Mouse (Mus musculus) heart, embryonic 11.5 days (tissue): ENCODE results near the gene Slc24a4. TPM values are rescaled to one million over a fixed set of nuclear protein-coding genes. Genes with fewer than 3 reads are reported as not detected.

Experiments
- ATAC-seq: fragments of 200-750 bp; cut with Nextera tagmentation; replicated peaks from 2 replicates; pipeline ENCODE4 v1.8.0; 2017; ENCODE audit warnings: moderate library complexity; ENCODE audit not compliant: insufficient number of reproducible peaks, low FRiP score, low TSS enrichment
- H3K27ac ChIP-seq: fragments of 300-500 bp; sonication (generic); 2 replicates; pipeline ENCODE4 v1.5.1; 2014; ENCODE audit warnings: mild to moderate bottlenecking, low read depth, low read length
- H3K27me3 ChIP-seq: fragments of 300-500 bp; sonication (generic); 2 replicates; pipeline ENCODE4 v1.6.1; 2014; ENCODE audit warnings: mild to moderate bottlenecking, low read length, mixed read lengths; ENCODE audit not compliant: control insufficient read depth, insufficient read depth
- H3K36me3 ChIP-seq: fragments of 300-500 bp; sonication (generic); 2 replicates; pipeline ENCODE4 v1.6.1; 2014; ENCODE audit warnings: mild to moderate bottlenecking, low read length, moderate library complexity, mixed read lengths; ENCODE audit not compliant: control insufficient read depth, insufficient read depth
- H3K4me1 ChIP-seq: fragments of 300-500 bp; sonication (generic); 2 replicates; pipeline ENCODE4 v1.6.1; 2014; ENCODE audit warnings: low read length; ENCODE audit not compliant: control insufficient read depth, insufficient read depth
- H3K4me2 ChIP-seq: fragments of 300-500 bp; sonication (generic); 2 replicates; pipeline ENCODE4 v1.6.1; 2014; ENCODE audit warnings: mild to moderate bottlenecking, moderate library complexity
- H3K4me3 ChIP-seq: fragments of 300-500 bp; sonication (generic); 2 replicates; pipeline ENCODE4 v1.5.1; 2014; ENCODE audit warnings: low read depth, low read length
- H3K9ac ChIP-seq: fragments of 300-500 bp; sonication (generic); 2 replicates; pipeline ENCODE4 v1.6.1; 2014; ENCODE audit warnings: mild to moderate bottlenecking, low read depth, low read length, moderate library complexity
- H3K9me3 ChIP-seq: fragments of 300-500 bp; sonication (generic); replicated peaks from 2 replicates; pipeline ENCODE4 v1.6.1; 2016; ENCODE audit warnings: low read length; ENCODE audit not compliant: control insufficient read depth
- WGBS: fragments of 180-500 bp; shearing (Covaris S2); extraction: QIAGEN DNeasy Blood & Tissue Kit; methylation state at CpG from one replicate; pipeline ENCODE4 v1.1.7; 2014; ENCODE audit not compliant: insufficient replicate concordance; 5-methylcytosine and 5-hydroxymethylcytosine counted together
- polyA plus RNA-seq: library from polyadenylated mRNA; unstranded; fragments of >200 nt; fragmentation: Nextera tagmentation; extraction: Ambion mirVana; gene quantifications from 2 replicates; pipeline ENCODE4 v1.2.1, GENCODE M21; 2014

The Slc24a4 gene
- polyA plus RNA-seq, 1 experiment from 2014 or later: 1.8 TPM

DNA sequence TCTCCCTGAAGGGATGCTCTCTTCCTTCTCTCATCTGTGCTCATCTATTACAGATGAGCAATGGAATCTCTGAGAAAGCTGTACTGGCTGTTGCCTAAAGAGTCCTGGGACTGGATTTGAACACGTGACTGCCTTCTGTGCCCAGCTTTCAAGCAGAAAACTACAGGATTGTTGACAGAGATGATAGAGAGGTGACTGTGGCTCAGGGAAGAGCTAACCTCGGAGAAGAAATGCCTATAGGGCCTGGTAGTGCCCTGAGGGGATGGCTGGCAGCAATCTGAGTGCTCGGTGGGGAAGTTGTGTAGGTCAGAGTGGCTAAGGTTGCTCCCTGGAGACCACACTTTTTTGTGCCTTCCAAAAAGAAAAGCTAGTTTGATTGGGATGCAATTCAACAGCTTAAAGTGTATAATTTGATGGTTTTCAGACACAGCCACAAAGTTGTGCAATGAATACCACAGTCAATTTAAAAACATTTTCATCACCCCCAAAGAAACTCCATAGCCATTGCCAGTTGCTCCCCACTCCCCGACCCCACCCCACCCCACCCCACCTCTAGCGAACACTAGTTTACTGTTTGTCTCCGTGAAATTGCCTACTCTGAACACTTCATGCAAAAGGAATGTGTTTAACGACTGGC is 152.5 kb downstream of the Slc24a4 start:
- no peak overlapping the region for H3K27ac ChIP-seq
- no peak for ATAC-seq
- peaks cover 20% of the 10 kb centered on the region for H3K4me1 ChIP-seq
- no peak overlapping the region for H3K9ac ChIP-seq
- no peak overlapping the region; the same call in 1 of the 2 replicates for H3K4me2 ChIP-seq
- peaks cover 3% of the 10 kb centered on the region; the same call in 1 of the 2 replicates for H3K9me3 ChIP-seq
- no peaks in the 10 kb centered on the region for H3K27me3 ChIP-seq
- 0 out of 2 replicates have a peak, but pooled peaks cover 2% of the 10 kb centered on the region for H3K36me3 ChIP-seq
- WGBS: 52% methylated on average over 7 of the region's 7 CpGs
- no peak overlapping the region for H3K4me3 ChIP-seq

DNA sequence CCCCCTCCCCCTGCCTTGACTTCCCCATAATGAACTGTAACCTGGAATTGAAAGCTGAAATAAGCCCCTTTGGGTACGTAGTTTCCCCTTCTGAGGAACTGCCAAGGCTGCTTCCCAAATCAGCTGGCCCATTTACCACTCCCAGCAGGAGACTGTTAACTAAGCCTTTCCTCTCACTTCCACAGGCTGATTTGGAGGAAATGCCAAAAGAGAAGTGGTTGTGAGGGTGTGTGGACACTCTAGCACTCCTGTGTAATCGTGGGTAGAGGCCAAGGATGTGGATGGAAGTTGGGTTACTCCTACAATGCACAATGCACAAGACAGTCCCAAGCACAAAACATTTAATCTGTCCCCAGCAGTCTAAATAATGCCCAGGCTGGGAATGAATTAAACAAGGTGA is 153.6 kb downstream of the Slc24a4 start:
- no peak overlapping the region for H3K9ac ChIP-seq
- ATAC-seq: no peak
- peak overlapping the region; percentile 90 for H3K4me2 ChIP-seq
- 0 out of 2 replicates have a peak, but pooled peaks cover 2% of the 10 kb centered on the region for H3K36me3 ChIP-seq
- WGBS: 51% methylated on average over 2 of the region's 2 CpGs
- H3K9me3 ChIP-seq: peaks cover 3% of the 10 kb centered on the region; the same call in 1 of the 2 replicates
- H3K4me1 ChIP-seq: peaks cover 31% of the 10 kb centered on the region
- peak overlapping the region; percentile 66; the same call in 1 of the 2 replicates for H3K4me3 ChIP-seq
- no peaks in the 10 kb centered on the region for H3K27me3 ChIP-seq
- H3K27ac ChIP-seq: no peak overlapping the region

DNA sequence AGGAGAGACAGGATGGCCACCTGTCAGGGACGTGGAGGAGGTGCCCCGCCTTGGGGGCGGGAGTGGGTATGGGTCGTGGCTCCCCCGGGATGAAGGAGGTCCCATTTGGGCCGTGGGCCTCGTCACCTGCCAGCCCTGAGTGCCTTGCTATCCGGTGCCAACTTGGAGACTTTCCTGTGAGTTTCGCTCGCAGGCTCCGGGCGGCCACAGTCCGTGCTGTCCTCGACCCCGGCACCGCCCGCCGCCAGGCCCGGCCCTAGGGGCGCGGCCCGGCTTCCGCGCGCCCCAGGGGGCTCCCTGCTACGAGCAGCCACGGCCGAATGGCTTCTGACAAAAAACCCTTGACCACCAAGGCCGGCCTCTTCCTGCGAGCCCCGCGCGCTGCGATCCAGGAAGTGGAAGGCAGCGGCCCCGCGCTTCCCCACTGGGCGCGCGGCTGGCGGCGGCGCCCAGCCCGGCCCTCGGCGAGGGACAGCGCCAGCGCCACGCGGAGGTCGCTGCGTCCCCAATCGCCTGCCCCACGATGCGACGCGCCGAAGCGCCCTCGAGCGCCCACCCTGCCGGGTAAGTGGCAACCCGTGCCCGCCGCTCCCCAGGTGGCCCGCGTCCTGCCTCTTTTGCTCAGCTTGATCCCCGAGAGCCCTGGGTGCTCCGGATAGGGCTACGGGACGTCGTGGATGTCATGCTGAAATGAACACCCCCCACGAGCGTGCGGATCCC is 154.4 kb downstream of the Slc24a4 start, which contains the start of gene Rin3:
TSS of gene Rin3 (plus strand) at position 286 of the 720 bp plus-strand sequence.
- peaks cover 37% of the 10 kb centered on the region for H3K4me1 ChIP-seq
- H3K36me3 ChIP-seq: 0 out of 2 replicates have a peak, but pooled peaks cover 2% of the 10 kb centered on the region
- H3K9me3 ChIP-seq: peaks cover 3% of the 10 kb centered on the region; the same call in 1 of the 2 replicates
- peak within 1 kb of the TSS; percentile 90 for H3K4me2 ChIP-seq
- peak within 1 kb of the TSS; percentile 66 for H3K4me3 ChIP-seq
- H3K27me3 ChIP-seq: no peaks in the 10 kb centered on the region
- peak within 1 kb of the TSS; percentile 71 for H3K27ac ChIP-seq
- 1% methylated on average over 68 of the region's 75 CpGs for WGBS
- peak; percentile 22; the same call in 1 of the 2 replicates for ATAC-seq
- peak within 1 kb of the TSS; percentile 89 for H3K9ac ChIP-seq

DNA sequence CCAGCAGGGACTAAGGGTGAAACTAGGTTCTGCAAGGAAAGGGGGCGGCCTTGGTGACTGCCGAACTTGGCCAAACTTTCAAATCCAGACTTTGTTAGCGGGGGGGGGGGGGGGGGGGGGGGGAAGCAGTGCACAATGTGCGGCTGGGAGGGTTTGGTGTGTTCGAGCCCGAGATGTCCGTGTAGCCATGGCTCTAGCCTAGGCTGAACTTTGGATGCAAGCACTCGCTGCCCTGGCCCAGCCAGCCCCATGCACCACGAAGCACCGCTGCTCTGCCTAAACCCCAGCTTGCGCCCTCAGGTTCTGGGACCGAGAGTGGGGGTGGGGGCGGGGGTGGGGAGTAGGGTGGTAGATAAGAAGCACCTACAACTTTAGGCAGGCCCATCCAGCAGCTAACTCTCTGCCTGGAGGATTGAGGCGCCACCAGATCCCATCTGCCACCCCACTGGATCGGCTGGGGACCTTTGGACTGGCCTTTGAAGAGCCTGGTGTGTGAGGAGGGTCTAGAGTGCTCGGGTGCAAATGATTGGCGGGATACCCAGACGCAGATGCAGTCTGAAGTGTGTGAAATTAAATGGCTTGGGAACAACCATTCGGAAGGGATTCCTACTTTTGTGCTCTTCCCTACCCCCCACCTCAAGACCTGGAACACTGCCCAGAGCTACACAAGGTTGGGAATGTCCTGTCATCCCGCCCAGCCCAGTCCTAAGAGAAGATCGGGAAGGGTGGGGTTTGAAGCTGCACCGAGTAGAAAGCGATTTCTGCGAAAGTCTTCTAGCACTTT is 155.1 kb downstream of the Slc24a4 start:
- H3K27me3 ChIP-seq: no peaks in the 10 kb centered on the region
- no peaks in the 10 kb centered on the region for H3K9me3 ChIP-seq
- 3% methylated on average over 21 of the region's 24 CpGs for WGBS
- peak overlapping the region; percentile 66 for H3K4me3 ChIP-seq
- ATAC-seq: peak; percentile 71
- peak overlapping the region; percentile 89 for H3K9ac ChIP-seq
- peak overlapping the region; percentile 90 for H3K4me2 ChIP-seq
- H3K4me1 ChIP-seq: peaks cover 41% of the 10 kb centered on the region
- H3K36me3 ChIP-seq: no peaks in the 10 kb centered on the region
- H3K27ac ChIP-seq: peak overlapping the region; percentile 71

DNA sequence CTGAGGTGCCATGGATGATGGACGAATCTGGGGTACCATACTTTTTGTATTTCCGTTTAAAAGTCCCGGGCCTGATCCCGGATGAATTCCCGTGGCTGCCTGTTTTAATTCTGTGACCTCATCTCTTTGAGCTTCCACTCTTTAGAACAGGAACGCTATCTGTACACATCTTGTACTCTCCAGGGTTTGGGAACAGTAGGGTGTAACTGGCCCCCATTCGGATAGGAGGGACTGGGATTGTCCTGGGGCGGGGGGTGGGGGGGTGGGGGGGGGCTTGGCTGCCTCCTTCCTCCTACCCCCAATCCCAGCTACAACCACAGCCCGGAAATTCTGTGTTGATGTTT is 155.7 kb downstream of the Slc24a4 start:
- H3K4me2 ChIP-seq: peak overlapping the region; percentile 90
- peak overlapping the region; percentile 89; the same call in 1 of the 2 replicates for H3K9ac ChIP-seq
- H3K27me3 ChIP-seq: no peaks in the 10 kb centered on the region
- WGBS: 9% methylated on average over 9 of the region's 9 CpGs
- no peaks in the 10 kb centered on the region for H3K9me3 ChIP-seq
- no peaks in the 10 kb centered on the region for H3K36me3 ChIP-seq
- peak overlapping the region; percentile 71; the same call in 1 of the 2 replicates for H3K27ac ChIP-seq
- peak overlapping the region; percentile 66 for H3K4me3 ChIP-seq
- no peak for ATAC-seq
- H3K4me1 ChIP-seq: peaks cover 46% of the 10 kb centered on the region

DNA sequence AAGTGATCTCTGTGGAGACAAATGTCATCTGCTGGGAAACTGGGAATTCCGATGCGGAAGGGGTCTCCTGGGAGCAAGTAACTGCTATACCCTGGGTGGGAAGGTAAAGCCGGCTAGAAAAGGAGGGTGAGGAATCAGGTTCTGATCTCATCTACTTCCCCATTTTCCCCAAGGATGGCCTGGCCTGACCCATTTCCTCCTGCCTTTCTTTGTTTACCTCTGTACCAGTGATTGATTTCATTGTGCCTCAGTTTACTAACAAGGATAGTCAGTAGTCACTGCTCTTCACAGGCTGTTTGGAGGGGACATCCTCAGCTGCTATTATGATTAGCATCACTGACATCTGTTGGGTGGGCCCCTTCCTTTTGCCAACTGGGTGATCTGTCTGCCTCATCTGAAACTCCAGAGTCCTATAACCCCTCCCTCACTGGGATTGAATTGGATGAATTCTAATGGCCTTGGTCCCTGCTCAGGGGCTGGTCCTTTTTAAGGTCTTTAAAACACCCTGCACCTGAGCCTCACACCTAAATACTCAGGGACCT is 156.2 kb downstream of the Slc24a4 start:
- no peak overlapping the region for H3K9ac ChIP-seq
- H3K9me3 ChIP-seq: no peaks in the 10 kb centered on the region
- H3K4me1 ChIP-seq: peaks cover 47% of the 10 kb centered on the region
- peak overlapping the region; percentile 90 for H3K4me2 ChIP-seq
- H3K4me3 ChIP-seq: peak overlapping the region; percentile 66
- 36% methylated on average over 3 of the region's 3 CpGs for WGBS
- no peak overlapping the region for H3K27ac ChIP-seq
- no peaks in the 10 kb centered on the region for H3K27me3 ChIP-seq
- ATAC-seq: no peak
- H3K36me3 ChIP-seq: no peaks in the 10 kb centered on the region

DNA sequence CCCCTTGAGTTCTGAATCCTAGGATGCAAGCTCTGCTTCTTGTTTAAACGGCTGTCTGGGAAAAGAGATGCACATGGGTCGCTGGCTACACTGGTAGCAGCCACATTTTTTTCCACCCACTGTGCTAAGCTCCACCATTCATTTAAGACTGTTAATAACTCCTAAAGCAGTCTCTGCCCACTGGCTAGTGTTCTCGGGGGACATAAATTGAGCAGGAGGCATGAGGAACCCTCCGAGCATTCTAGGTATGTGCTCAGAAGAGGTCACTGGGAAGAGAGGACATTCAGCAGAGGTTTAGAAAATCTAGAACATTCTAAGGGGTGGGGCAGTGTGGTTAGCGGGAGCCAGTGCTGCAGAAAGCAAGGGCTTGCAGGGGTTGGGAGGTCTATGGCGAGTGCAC is 156.8 kb downstream of the Slc24a4 start:
- Histone ChIP-seq H3K27me3 (no peaks in the 10 kb centered on the region), H3K4me3 (no peak overlapping the region), H3K4me2 (peak overlapping the region; percentile 90; the same call in 1 of the 2 replicates), H3K4me1 (peaks cover 47% of the 10 kb centered on the region), H3K9me3 (no peaks in the 10 kb centered on the region), H3K27ac (no peak overlapping the region), H3K36me3 (no peaks in the 10 kb centered on the region), H3K9ac (no peak overlapping the region; the same call in 1 of the 2 replicates)
- no peak for ATAC-seq
- 62% methylated on average over 6 of the region's 6 CpGs for WGBS

DNA sequence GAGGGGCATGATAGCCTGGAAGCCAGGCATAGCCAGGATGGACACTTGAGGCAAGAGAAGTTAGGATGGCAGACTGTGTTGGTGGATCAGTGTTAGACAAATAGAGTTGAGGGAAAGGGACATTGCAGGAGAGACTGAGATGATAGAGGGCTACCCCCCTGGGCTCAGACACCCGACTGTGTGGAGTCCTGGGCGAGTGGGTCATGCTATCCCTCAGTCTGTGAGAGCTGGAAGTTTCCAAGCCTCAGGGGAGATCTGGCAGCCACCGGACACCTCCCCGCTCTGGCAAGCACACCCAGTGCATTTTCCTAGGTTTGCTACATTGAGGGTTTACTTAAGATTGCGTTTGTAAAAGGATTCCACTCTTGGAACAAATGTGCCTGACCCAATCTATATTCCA is 157.2 kb downstream of the Slc24a4 start:
- no peak overlapping the region for H3K4me3 ChIP-seq
- H3K9ac ChIP-seq: no peak overlapping the region; the same call in 1 of the 2 replicates
- H3K9me3 ChIP-seq: no peaks in the 10 kb centered on the region
- no peak overlapping the region for H3K4me2 ChIP-seq
- WGBS: 64% methylated on average over 5 of the region's 5 CpGs
- H3K4me1 ChIP-seq: peaks cover 47% of the 10 kb centered on the region
- no peaks in the 10 kb centered on the region for H3K36me3 ChIP-seq
- no peak overlapping the region for H3K27ac ChIP-seq
- H3K27me3 ChIP-seq: no peaks in the 10 kb centered on the region
- no peak for ATAC-seq
